Mouse (Mus musculus) liver, embryonic 14 days (tissue): Measurements from ENCODE around the gene Bace1. TPM values are rescaled to one million over a fixed set of nuclear protein-coding genes. Genes with fewer than 3 reads are reported as not detected.

Experiments
- polyA plus RNA-seq: library from polyadenylated mRNA; depleted of rRNA; stranded (reverse); fragments of >200 nt; gene quantifications from 2 replicates; pipeline ENCODE4 v1.2.3, GENCODE M21; 2012; rRNA removed

Gene Bace1
- 3.1 and 3.4 TPM in 2 replicates for polyA plus RNA-seq

GRCm38 (mm10) chr9:45838434-45839138 lies at the start of gene Bace1:
TSS of gene Bace1 (plus strand) at chr9:45838580.

GRCm38 (mm10) chr9:45828291-45828963 lies 10.0 kb upstream of the Bace1 start, which contains the start of gene Cep164:
TSS of gene Cep164 (minus strand) at chr9:45828691.

GRCm38 (mm10) chr9:45906355-45907077 lies 68.1 kb downstream of the Bace1 start, which contains the start of the genes Pcsk7 and Rnf214:
TSS of gene Pcsk7 (plus strand) at chr9:45906497.
TSS of gene Rnf214 (minus strand) at chr9:45906911.

Other genes with a start within 250 kb of the Bace1 start
- gene Cep164, start 9.9 kb upstream of the Bace1 start, polyA plus RNA-seq = 4.5 and 5.2 TPM in 2 replicates
- 6.8 and 7.9 TPM in 2 replicates for gene Pcsk7, start 67.9 kb downstream of the Bace1 start, polyA plus RNA-seq
- gene Rnf214, start 68.3 kb downstream of the Bace1 start, polyA plus RNA-seq = 6.4 and 7.3 TPM in 2 replicates
- 5.2 and 6.7 TPM in 2 replicates for gene Tagln, start 97.5 kb downstream of the Bace1 start, polyA plus RNA-seq
- 18.0 and 21.1 TPM in 2 replicates for gene Sidt2, start 116.7 kb downstream of the Bace1 start, polyA plus RNA-seq
- 26.8 and 29.3 TPM in 2 replicates for gene Pafah1b2, start 174.1 kb downstream of the Bace1 start, polyA plus RNA-seq
- 2.6 and 3.3 TPM in 2 replicates for gene Sik3, start 174.2 kb downstream of the Bace1 start, polyA plus RNA-seq